Mouse (Mus musculus) liver, adult 2 months (tissue): ENCODE measurements around the gene Cmtm8.

Experiments
- CTCF ChIP-seq: fragments of 200-500 bp; IDR thresholded peaks from 2 replicates; pipeline ENCODE4 v1.5.1; 2011; ENCODE audit warnings: low read depth, low read length, control low read depth
- POLR2A ChIP-seq: fragments of 200-500 bp; IDR thresholded peaks from 2 replicates; pipeline ENCODE4 v1.6.1; 2011; ENCODE audit warnings: low read length, control low read depth; ENCODE audit not compliant: insufficient read depth; ENCODE audit errors: extremely low read depth

DNA sequence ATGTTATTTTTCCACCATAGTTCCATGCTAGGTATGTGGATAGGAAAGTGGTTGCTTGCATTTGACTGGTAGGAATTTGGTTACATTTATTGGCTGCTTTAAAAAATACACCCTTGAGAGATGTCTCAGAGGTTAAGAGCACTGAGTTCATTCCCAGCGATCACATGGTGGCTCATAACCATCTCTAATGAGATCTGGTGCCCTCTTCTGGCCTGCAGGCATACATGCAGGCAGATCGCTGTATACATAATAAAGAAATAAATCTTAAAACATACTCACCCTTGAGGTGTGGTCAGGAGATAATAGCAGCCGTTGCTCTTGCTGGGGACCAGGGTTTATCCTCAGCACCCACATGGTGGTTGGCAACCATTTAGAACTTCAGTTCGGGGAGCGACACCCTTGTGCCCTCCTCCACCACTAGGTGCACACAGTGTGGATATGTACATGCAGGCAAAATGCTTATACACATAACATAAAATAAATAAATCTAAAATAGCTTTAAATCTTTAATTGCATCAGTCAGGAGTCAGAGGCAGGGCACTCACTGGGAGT lies 45.0 kb upstream of the Cmtm8 start:
- TF ChIP-seq POLR2A (no peak), CTCF (no peak; the same call in 1 of the 2 replicates)
